Mouse (Mus musculus) embryonic stem cell, embryonic (primary cell): ENCODE measurements around the gene S100a2.

Experiments used
- CTCF ChIA-PET, 4 experiments: fragments of 300-600 bp in 2 of 4; fragments of 350-600 bp in 2 of 4; sonication (Branson Sonifier 250); formaldehyde crosslinking; loops; one replicate each; lab custom pipeline; 2022; ENCODE audit warnings: inconsistent platforms in 2 of 4; lab: Charles Lee
- POLR2A ChIA-PET, 4 experiments: fragments of 300-600 bp in 2 of 4; fragments of 350-600 bp in 2 of 4; sonication (Branson Sonifier 250); formaldehyde crosslinking; loops; one replicate each; lab custom pipeline; 2022; ENCODE audit warnings: antibody characterized with exemption in 4 of 4, inconsistent platforms in 1 of 4; lab: Charles Lee

S100a2 gene

DNA sequence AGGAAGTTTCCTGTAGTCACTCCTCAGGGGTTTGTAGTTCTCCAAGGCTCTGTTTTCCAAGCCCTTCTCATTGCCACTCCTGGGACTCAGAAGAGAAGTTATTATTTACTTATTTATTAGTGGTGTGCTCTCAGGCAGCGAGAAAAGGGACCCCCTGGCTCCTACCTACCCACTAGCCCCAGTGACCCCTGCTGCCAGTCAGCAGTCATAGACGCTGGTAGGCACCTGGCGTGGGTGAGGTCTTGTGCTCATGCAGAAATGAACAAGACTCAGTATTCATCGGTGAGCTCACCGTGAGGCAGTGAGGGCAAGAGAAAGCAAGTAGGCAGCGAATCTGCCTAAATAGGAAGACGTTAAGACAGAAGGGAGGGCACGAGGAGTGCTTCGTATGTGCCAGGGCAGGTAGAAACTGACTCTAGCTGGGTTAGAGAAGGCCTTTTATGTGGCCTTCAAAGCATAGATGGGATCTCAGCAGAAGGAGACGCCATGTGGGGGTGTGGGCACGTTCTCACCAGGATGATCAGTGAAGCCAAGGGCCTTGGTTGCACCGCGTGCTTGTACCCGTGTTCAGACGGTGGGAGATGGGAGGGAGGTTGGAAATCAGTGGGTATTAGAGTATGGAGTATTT lies 3.9 kb upstream of the S100a2 start:
- CTCF ChIA-PET, result interaction anchor here (0.5 to 6.5 kb wide), 33 partner anchors 10 to 472 kb away, joined by 3 to 52 read pairs (median 6); partner anchors contain the start of genes S100a7a (in 2 of the 4), S100a14 (in 1 of the 4), S100a6 (in 1 of the 4) and Snapin (in 1 of the 4)
- POLR2A ChIA-PET, result interaction anchor here in 3 of 4 experiments (0.7 to 3.5 kb wide), 24 partner anchors 9 to 354 kb away, joined by 3 to 33 read pairs (median 4); partner anchors contain the start of genes S100a1 (in 2 of the 3), S100a13 (in 2 of the 3), S100a6 (in 2 of the 3) and Chtop (in 1 of the 3)

DNA sequence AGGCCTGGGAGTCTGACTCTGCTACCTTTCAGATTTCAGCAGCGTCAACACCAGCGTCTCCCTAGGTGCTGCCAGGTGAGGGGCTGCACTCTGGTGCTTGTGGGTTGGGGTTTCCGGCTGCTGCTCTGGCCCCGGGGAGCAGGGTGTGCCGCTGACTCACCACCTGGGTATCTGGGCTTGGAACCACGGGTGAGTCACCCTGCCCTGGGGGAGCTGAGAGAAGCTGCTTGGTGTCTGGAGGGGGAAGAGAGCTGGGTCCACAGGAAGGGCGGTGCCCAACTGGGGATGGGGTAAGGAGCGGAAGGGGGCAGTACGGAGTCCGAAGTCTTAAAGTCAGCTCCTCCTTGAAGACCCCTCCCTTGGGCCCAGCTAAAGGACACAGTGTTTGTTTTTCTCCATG lies 3.1 kb upstream of the S100a2 start:
- ChIA-PET POLR2A (interaction anchor here in 3 of 4 experiments (0.6 to 3.5 kb wide), 31 partner anchors 9 to 153 kb away, joined by 3 to 33 read pairs (median 4); partner anchors contain the start of genes S100a1 (in 2 of the 3), S100a13 (in 2 of the 3), S100a6 (in 2 of the 3) and Chtop (in 1 of the 3)), CTCF (interaction anchor here (0.7 to 6.5 kb wide), 36 partner anchors 9 to 123 kb away, joined by 3 to 52 read pairs (median 6); partner anchors contain the start of genes S100a7a (in 2 of the 4), S100a14 (in 1 of the 4), S100a16 (in 1 of the 4) and S100a3 (in 1 of the 4))

DNA sequence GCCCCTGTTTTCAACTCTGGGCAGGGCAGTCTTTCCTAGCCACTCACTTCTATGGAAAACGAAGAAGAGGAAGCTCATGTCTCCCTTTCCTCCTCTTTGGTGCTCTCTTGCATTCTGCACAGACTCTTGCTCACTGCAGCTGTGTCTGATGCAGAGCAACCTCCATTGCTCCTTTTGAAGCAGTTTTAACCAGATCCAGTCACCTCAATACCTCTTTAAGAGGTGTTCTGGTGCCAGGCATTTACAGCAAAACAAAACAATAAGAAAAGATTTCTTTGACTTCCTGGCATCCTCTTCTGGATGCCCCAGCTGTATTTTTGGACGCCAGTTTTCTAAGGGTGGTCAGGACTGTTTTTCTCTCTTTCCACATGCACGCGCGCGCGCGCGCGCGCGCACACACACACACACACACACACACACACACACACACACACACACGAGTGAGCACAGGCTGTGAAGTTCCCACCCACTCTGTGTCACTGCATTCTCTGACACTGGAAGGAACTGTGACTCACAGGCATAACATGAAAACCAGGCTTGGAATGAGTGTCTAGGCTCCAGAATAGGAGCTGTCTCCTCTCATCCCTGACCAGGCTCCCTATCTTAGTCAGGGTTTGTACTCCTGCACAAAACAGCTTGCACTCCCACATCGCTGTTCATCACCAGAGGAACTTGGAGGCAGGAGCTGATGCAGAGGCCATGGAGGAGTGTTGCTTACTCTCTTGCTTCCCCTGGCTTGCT lies 2.5 kb upstream of the S100a2 start:
- POLR2A ChIA-PET, result interaction anchor here in 3 of 4 experiments (0.6 to 3.5 kb wide), 33 partner anchors 9 to 154 kb away, joined by 3 to 33 read pairs (median 4); partner anchors contain the start of genes S100a1 (in 2 of the 3), S100a13 (in 2 of the 3), S100a6 (in 2 of the 3) and Chtop (in 1 of the 3)
- CTCF ChIA-PET, result interaction anchor here (0.6 to 6.5 kb wide), 34 partner anchors 9 to 200 kb away, joined by 3 to 52 read pairs (median 6); partner anchors contain the start of genes S100a14 (in 1 of the 4), S100a16 (in 1 of the 4), S100a3 (in 1 of the 4) and S100a6 (in 1 of the 4)

DNA sequence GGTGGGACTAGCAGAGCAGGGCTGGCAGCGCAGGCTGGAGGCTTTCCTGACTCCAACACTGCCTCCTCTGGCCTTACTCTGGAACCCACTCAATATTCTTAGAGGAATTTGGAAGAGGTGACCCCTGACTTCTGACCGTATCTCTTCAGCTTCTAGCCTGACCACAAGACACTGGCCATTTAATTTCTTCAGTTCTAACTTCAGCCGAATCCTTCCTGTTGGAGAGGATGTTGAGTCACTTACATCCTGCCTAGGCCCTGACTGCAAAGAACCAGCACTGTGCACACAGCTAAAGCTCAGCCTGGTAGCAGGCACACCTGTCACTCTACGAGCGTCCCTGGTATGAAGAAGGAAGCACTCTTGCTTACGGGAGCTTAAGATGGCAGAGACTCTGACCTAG lies 657 bp upstream of the S100a2 start:
- CTCF ChIA-PET, result no interaction called here
- POLR2A ChIA-PET, result no interaction called here

DNA sequence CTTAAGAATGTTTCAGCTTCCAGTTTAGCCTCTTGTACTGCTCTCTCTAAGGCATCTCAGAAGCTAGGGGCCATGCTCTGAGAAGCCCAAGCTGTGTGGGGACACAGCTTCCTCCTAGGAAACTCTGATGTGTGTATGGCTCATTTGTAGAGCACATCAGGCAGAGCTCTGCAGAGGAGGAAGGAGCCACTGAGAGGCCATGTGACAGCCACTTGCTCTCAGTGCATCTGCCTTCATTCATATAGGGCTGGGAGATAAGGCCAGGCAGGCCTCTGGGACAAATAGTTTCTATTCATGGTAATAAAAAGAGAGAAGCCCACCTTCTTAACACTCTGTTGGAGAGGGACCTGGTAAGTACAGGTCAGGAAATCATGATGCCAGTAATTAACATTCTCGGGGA lies 4.4 kb downstream of the S100a2 start:
- ChIA-PET CTCF (interaction anchor here in 2 of 4 experiments (0.6 to 1.1 kb wide), 3 partner anchors 15 to 132 kb away, joined by 3 to 5 read pairs (median 4); no protein-coding TSS in a partner anchor), POLR2A (interaction anchor here in 2 of 4 experiments (1.2 to 1.5 kb wide), 4 partner anchors 9 to 81 kb away, joined by 3 to 4 read pairs (median 3); no protein-coding TSS in a partner anchor)

DNA sequence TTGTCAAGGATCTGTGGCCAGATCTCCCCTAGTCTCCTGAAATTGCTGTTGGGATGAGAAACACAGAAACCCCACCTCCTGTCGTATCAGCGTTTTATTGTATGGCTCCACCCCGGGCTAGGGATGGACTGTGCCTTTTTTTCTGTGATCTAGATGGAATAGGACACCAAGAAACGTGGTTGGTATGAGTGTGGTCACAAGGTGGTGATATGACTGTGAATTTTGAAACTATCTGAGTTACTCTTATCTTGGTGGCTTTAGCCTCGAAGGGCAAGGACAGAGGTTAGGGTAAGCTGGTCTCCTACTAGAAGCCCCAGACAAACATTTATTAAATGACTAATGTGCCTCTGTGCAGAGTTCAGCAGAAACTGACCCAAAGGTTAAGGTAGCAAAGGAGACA lies 5.5 kb downstream of the S100a2 start:
- POLR2A ChIA-PET, result interaction anchor here in 1 of 4 experiments (1.3 to 1.5 kb wide), 3 partner anchors 8 to 19 kb away, joined by 3 to 6 read pairs (median 4); no protein-coding TSS in a partner anchor
- CTCF ChIA-PET, result interaction anchor here in 2 of 4 experiments (1.1 to 1.6 kb wide), 4 partner anchors 9 to 44 kb away, joined by 3 to 6 read pairs (median 4); no protein-coding TSS in a partner anchor

DNA sequence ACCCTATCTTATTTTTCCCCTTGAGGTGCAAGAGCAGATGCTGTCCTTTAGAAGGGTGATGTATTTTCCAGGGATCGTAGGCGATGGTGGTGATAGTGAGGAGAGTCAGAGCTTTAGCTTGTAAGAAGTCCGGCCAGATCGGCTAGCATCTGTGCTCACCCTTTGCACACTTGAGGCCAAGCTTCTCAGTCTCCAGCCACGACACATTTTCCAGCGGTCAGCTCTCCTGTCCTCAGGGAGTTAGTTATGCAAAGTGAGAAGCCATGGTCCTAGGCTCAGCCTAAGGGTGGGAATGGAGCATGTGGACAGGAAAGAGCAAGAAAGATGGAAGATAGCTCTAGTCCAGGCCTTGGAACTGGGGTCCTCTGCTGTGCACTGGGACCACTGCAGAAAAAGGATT lies 6.8 kb downstream of the S100a2 start:
- CTCF ChIA-PET, result interaction anchor here in 2 of 4 experiments (1.3 to 1.6 kb wide), 4 partner anchors 10 to 106 kb away, joined by 4 to 6 read pairs (median 4); partner anchors contain the start of gene Snapin (in 1 of the 2)
- POLR2A ChIA-PET, result interaction anchor here in 2 of 4 experiments (0.7 to 1.3 kb wide), 2 partner anchors 9 to 17 kb away, joined by 3 to 6 read pairs; no protein-coding TSS in a partner anchor

DNA sequence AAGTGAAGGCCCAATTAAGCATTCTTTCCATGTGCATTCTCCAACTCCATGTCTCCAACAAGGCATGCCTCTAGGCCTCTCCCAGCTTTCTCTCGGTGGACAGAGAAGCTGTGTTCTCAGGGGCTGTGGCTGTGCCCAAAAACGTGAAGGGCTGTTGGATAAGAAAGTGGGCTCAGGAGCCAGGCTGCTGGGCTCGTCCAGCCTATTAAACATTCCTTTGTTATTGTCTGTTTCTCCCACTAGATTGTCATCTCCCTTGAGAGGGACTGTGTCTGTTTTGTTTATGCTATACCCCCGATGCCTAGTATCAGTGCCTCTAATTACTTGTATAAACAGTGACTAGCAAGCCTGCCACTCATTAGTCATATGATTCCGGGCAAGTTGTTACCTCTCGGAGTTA lies 7.7 kb downstream of the S100a2 start:
- ChIA-PET CTCF (interaction anchor here in 1 of 4 experiments (1.4 kb wide), 1 partner anchor 11 kb away, joined by 3 read pairs; no protein-coding TSS in a partner anchor), POLR2A (interaction anchor here (0.6 to 1.6 kb wide), 5 partner anchors 10 to 90 kb away, joined by 3 to 4 read pairs (median 3); no protein-coding TSS in a partner anchor)

DNA sequence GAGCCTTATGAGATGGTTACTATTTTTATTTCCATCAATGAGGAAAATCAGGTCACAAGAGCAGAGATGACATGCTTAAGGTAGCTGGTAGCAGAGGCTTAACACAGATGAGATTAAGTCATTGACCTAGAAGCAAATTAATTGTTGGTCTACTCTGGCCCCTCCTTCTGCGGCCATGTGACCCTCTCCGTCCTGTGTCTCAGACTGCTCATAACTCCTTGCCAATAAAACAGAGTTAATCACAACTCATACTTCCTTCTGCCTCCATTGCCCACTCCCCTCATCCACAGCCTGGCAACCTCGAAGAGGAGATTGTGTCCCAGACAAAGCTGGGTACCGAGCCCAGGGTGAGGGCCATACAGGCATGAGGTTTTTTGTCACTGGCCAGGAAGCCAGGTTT lies 8.2 kb downstream of the S100a2 start:
- POLR2A ChIA-PET, result interaction anchor here in 2 of 4 experiments (0.6 to 1.6 kb wide), 4 partner anchors 8 to 90 kb away, joined by 3 to 4 read pairs (median 3); partner anchors contain the start of gene S100a2 (in 1 of the 2)
- CTCF ChIA-PET, result interaction anchor here in 2 of 4 experiments (0.6 to 1.4 kb wide), 2 partner anchors 11 to 111 kb away, joined by 3 to 10 read pairs; no protein-coding TSS in a partner anchor

DNA sequence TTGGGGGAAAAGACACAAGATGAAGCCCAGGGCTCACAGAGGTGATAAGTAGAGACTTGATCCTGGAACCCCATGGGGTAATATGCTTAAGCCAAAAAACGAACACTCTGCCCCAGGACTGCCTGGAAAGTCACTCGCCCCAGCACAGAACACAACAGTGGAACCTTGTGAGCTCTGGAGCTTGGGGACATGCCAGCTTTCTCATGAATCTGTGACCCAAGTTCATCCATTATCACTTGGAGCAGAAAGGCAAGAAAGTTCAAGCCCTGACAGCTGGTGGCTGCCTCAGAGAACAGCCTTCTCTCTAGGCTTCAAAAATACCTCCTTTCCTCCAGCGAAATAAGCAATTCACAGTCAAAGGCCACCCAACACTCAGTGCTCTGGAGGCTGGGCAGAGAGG lies 9.4 kb downstream of the S100a2 start:
- ChIA-PET POLR2A (interaction anchor here in 3 of 4 experiments (0.6 to 2.4 kb wide), 4 partner anchors 9 to 578 kb away, joined by 3 to 11 read pairs (median 4); partner anchors contain the start of gene S100a2 (in 1 of the 3)), CTCF (interaction anchor here in 1 of 4 experiments (1.0 to 1.9 kb wide), 3 partner anchors 12 to 40 kb away, joined by 4 to 8 read pairs (median 4); no protein-coding TSS in a partner anchor)

DNA sequence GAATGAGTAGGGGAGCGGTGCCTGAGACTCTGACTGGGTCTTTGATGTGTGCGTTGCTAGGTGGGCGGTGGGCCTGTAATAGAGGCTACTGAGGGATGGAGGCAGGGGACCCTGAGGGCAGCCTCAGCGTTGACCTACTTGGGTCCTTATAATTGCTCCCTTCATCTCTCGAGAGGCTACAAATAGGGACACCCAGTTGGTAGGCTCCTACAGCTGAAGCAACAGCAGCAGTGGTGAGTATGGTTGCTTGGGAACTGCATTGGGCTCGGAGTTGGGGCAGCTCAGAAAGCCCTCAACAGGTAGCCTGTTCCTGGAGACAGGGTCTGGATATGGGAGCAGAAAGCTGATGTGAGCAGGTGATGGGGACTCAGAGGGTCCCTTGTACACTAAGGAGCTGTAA lies 10.0 kb downstream of the S100a2 start:
- ChIA-PET POLR2A (interaction anchor here in 3 of 4 experiments (0.5 to 2.4 kb wide), 6 partner anchors 11 to 577 kb away, joined by 3 to 11 read pairs (median 4); partner anchors contain the start of gene S100a14 (in 1 of the 3)), CTCF (interaction anchor here in 3 of 4 experiments (0.6 to 1.9 kb wide), 5 partner anchors 13 to 220 kb away, joined by 3 to 8 read pairs (median 4); no protein-coding TSS in a partner anchor)

DNA sequence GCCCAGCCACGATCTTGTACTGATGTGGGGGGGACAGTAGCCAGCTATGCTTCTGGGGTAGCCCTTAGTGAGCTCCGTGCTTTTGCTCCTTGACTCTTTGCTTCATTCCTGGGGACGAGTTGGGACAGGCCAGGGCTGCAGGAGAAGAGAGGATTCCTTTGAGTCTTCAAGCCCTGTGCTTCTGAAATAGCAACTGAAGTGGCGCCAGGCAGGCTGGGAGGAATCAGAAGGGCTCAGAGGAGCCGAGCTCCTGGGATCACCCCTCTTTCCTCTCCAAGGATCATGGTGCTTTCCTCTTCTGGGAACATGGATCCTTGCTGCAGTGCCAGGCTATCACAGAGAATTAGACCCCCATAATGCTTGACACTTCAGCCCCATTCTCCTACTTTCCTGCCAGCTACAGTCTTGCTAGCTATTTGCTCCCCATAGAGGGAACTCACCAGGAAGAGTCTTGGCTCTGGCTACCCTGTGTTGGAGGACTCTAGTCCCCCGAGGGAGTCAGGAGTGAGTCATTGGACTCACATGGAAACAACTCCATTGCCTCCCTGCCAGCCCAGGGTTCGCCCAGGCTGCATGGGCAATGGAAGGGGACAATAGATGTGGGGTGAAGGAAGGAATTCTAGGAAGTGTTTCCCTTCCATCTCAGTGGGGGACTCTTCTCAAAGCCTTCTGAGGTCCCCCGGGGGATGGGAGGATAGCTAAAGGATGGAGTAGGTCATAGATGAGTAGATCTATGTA lies 10.6 kb downstream of the S100a2 start:
- ChIA-PET POLR2A (interaction anchor here in 2 of 4 experiments (0.7 to 2.4 kb wide), 5 partner anchors 10 to 91 kb away, joined by 3 to 11 read pairs (median 4); partner anchors contain the start of genes Chtop (in 1 of the 2) and S100a14 (in 1 of the 2)), CTCF (interaction anchor here in 3 of 4 experiments (0.6 to 1.9 kb wide), 5 partner anchors 14 to 221 kb away, joined by 3 to 8 read pairs (median 4); no protein-coding TSS in a partner anchor)

DNA sequence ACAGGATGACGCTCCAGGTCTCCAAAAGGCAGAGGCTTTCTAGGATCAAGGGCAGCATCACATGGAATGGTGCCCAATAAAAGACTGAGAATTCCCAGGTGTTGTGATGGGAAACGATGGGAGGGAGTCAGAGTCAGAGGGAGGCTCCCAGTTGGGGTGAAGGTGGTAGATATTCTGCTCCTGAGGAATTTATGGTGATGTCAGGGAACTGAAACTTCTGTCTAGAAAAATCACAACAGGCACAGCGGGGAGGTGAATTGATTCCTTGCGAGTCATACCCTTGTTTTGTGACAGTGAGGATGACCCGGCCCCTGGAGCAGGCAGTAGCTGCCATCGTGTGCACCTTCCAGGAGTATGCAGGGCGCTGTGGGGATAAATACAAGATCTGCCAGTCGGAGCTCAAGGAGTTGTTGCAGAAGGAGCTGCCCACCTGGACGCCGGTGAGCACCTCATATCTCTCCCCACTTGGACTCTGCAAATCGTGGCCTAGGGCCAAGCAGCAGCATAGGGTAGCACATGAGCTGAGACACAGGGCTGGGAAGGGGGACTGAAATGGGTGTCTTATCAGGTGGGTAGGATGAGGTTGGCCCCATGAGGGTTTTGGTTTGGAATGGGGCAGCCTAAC lies 11.6 kb downstream of the S100a2 start, which contains the start of gene Gm42674:
Gm42674 (plus strand) TSS at position 419 of the 625 bp plus-strand sequence.
- ChIA-PET POLR2A (interaction anchor here in 2 of 4 experiments (0.6 to 2.4 kb wide), 3 partner anchors 10 to 92 kb away, joined by 3 to 11 read pairs (median 3); partner anchors contain the start of gene Chtop (in 1 of the 2)), CTCF (no interaction called here)

DNA sequence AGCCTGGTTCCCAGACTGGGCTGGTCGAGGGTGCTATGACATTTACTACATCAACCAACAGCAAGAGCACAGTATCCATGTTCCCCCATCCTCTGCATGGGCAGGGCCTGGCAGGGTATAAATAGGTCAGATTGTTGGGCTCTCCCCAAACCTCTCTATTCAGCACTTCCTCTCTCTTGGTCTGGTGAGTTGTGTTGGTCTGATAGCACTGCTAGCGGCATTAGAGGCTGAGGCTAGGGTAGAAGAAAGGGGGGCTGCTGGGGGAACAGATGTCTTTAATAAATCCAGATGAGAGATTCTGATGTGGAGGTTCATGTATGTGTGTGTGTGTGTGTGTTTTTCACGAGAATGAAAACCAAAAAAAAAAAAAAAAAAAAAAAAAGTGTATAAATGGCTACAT lies 13.6 kb downstream of the S100a2 start, which contains the start of gene S100a4:
S100a4 (plus strand) TSS at position 149 of the 400 bp plus-strand sequence.
- CTCF ChIA-PET, result interaction anchor here in 3 of 4 experiments (0.9 to 1.8 kb wide), 3 partner anchors 17 to 408 kb away, joined by 3 to 8 read pairs (median 3); no protein-coding TSS in a partner anchor
- POLR2A ChIA-PET, result interaction anchor here in 3 of 4 experiments (0.6 to 1.6 kb wide), 9 partner anchors 9 to 1425 kb away, joined by 3 to 4 read pairs (median 4); partner anchors contain the start of gene S100a6 (in 1 of the 3)

DNA sequence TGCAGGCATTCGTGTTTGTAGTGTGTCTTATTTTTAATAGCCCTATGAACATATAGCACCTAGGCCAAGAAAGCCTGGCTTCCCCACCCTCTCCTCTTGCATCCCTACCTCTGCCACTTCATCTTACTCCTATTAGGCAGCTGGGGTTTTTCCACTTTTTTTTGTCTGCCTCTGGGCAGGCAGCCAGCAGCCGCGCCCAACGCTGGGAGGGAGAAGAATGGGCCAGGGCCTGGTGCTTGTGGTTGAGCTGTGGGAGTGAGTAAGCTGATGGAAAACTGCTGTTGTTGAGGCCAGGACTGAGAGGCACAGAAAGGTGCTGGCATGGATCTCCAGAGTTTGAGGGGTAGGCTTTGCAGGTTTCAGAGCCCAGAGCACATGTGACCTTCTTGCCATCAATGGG lies 14.4 kb downstream of the S100a2 start:
- ChIA-PET POLR2A (interaction anchor here in 3 of 4 experiments (0.6 to 1.6 kb wide), 11 partner anchors 8 to 1426 kb away, joined by 3 to 6 read pairs (median 4); partner anchors contain the start of gene S100a6 (in 1 of the 3)), CTCF (interaction anchor here (0.5 to 2.0 kb wide), 7 partner anchors 10 to 38 kb away, joined by 3 to 8 read pairs (median 3); no protein-coding TSS in a partner anchor)
